Mouse (Mus musculus) WW6 (cell line): ENCODE data around the gene Insc.

ENCODE experiments used
- DNase-seq: peaks from one replicate; pipeline ENCODE4 v3.0.0-alpha.2; 2013; ENCODE audit warnings: low read depth, low spot score

Gene Insc

GRCm38 (mm10) chr7:114827360-114827759, 83.9 kb downstream of the Insc start:
- no peak for DNase-seq

- DNase-seq, result no peak
These were observed 88.9 kb downstream of the Insc start for GRCm38 (mm10) chr7:114832257-114832940.

- no peak for DNase-seq
These were observed 91.0 kb downstream of the Insc start for GRCm38 (mm10) chr7:114834504-114834903.

DNA sequence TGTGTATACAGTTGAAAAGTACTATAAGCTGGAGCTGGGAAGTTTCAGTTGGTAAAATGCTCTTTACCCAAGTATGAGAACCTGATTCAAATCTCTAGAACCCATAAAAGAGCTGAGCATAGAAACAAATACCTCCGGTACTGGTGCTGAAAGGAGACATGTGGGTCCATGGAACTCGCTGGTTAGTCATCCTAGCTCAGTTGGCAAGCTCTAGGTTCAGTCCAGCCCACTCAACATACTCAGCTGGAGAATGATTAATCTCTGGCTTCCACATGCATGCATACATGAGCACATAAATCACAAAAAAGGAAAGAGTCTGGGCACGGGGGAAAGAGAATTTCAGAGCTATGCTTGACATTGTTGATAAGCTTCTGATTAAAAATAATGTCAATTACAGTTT, 93.8 kb downstream of the Insc start:
- DNase-seq, result no peak

DNA sequence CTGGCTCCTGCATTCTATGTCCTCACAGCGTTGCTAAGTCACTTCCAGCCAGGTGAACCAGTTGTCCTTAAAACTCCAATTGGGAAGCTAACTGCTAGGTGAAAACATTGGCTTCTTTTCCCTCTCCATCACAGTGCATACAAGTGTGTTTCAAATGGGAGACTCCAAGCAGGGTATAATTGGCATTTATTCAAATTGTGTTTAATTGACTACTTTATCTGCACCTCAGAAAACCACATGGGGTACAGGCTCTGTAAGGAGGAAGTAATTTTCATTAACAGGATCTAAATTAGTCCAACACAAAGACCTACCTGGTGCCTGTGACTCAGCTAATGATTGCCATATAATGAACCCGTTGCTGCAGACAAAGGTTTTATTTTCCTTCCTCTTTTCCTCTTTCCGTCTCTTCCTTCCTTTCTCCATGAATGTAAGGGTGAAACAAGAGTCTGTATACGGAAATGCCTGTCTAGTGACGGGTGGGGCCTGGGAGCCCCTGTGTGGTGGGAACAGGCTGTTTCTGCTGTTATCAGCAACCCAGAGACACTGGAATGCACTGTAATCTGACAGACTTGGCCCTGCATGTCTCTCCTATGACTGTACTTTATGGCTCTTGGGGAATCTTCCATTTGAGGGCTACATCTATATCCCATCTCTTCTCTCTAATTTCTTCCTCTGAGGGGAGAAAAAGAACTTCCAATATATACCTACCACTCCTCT, 96.7 kb downstream of the Insc start:
- no peak for DNase-seq

GRCm38 (mm10) chr7:114842644-114843211, 99.2 kb downstream of the Insc start:
- DNase-seq, result no peak

GRCm38 (mm10) chr7:114847179-114847578, 103.7 kb downstream of the Insc start:
- no peak for DNase-seq

DNA sequence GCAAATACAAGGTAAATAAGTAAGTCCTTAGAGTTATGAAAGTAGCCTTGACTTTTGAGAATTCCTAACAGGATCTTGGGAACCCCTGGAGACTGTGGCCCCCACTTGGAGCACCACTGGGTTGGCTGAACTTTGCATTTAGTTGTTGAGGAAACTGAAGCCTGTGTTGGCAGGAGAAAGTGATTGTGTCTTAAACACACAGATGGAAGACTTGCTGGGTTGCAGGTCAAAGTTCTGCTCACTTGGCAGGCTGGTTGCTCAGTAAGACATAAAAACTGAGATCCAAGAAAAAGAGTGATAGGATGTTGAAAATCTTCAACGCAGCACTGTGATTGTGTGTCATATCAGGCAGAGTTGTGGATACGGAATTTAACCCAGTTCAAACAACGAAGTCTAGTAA, 108.9 kb downstream of the Insc start:
- DNase-seq, result no peak

DNA sequence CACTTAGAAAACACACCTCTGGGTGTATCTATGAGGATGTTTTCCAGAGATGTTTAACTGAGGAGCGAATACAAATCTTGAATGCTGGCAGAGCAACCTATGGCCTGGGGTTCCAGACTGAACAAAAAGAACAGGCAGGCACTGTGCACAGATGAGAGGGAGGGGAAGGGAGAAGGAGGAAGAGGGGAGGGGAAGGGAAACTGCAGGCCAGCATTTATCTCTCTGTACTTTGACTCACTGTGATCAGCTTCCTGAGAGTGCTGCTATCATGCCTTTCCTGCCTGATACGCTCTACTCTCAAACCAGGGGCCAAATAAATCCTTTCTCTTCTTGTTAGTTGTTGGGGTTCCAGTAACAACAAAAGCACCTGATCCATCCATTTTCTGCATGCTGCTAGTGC, 110.7 kb downstream of the Insc start:
- DNase-seq, result no peak

DNA sequence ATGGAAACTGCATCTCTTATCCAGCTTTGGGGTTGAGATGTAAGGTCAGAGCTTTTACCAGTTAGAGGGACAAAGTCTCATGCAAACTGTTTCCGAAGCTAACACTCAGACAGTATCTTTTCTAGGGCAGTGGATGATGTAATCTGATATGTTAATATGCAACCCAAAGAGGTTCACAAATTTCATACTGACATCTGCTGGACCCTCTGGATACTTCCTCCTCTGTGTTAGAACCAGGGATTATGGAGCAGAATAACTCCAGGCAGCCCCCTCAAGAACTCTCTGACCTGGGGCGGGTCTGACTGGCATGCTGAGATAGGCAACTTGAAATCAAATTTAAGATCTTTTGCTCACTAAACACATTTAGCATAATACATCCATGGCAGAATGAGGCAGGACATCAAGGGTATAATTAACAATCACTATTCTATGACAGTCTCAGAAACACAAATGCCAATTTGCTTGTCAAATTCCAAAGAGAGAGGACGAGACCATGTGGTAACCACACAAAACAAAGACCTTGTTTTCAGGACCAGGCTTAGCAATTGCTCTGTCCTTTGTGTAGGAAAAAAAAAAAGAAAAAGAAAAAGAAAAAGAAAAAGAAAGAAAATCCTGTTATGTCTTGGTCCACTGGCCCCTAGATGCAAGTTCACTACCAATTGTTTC, 117.5 kb downstream of the Insc start:
- no peak for DNase-seq

DNA sequence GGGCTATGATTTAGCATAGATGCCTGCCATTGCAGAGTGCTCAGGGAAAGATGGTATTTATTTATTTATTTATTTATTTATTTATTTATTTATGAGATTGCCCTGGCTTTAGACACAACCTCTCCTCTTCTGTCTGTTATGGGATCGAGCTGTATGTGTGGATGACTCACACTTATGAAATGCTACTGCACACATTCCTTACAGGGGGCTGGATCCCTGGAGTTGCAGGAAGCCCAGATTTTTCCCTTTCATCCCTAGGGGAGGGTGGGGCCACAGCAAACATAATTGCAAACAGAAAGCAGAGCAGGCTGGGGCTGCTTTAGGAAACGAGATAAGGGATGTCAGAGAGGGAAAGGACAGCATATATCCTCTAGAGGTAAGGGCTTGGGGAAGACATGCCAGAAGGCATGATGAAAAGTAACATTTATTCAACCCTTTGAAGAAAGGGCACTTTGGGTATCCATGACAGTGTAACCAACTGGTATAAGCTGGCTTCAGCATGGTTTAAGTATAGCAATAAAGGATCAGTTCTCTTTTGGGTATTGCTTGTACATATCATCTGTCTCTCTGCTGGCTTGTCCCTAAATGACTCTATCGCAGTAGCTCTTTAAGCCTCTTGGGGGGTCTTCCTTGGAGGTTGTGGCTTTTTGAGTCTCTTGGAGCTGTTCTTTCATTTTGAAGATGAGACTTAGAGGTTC, 130.0 kb downstream of the Insc start:
- DNase-seq, result no peak

DNA sequence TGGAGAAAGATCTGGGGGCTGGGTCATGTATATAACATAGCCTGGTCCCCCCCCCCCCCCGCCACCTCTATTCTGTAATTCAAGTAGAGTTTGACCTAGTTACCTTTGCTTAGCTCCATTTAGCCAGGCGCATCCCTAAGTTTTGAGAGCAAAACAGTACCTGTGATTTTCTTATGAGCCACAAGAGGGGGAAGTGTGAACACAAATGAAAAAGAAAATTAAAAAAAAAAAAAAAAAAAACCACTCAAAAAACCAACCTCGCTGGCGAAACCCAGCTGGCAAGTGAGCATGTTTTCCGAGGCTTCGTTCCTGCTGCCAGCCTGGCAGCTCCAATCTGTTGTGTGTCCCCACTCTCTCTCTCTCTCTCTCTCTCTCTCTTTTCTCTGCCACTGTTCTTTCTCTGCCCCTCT, 130.5 kb downstream of the Insc start:
- no peak for DNase-seq

DNA sequence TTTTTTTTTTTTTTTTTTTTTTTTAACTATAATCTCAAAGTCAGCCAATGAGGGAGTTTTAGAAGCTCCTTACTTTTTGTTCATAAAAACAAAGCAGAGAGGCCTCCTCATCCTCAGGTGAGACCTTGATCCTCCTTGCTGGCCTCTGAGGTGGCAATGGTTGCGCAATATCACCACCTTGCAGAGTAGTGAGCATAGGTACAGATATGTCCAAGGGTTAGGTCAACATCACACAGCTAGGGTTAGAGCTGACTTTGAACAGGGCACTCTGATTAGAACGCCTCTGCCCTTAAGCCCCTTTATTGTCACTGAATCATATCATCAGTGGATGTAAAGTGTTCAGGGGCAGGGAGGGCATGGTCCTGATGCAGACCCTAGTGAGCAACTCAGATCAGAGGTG, 131.1 kb downstream of the Insc start:
- no peak for DNase-seq

GRCm38 (mm10) chr7:114883602-114884001, 140.1 kb downstream of the Insc start:
- no peak for DNase-seq

GRCm38 (mm10) chr7:114886933-114887332, 143.4 kb downstream of the Insc start:
- no peak for DNase-seq

DNA sequence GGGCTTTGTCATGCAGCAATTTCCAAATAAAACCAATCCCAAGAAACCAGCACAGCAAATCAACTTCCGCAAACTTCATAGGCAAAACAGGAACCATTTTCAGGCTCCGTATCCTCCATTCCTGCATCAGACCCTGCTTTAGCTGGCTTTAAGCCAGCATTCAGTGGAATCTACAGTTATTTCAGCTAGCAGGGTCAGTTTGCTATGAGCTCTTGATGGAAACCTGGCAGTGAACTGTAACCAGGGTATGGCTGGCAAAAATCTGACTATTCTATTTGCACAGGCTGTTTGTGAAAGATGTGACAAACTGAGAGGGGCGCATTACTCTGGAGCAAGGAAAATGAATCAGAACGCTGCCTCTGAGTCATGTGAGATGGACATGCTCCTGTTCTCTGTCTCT, 146.7 kb downstream of the Insc start:
- no peak for DNase-seq

GRCm38 (mm10) chr7:114892618-114893257, 149.2 kb downstream of the Insc start:
- no peak for DNase-seq

- no peak for DNase-seq
These were observed 150.4 kb downstream of the Insc start for GRCm38 (mm10) chr7:114893889-114894288.

DNA sequence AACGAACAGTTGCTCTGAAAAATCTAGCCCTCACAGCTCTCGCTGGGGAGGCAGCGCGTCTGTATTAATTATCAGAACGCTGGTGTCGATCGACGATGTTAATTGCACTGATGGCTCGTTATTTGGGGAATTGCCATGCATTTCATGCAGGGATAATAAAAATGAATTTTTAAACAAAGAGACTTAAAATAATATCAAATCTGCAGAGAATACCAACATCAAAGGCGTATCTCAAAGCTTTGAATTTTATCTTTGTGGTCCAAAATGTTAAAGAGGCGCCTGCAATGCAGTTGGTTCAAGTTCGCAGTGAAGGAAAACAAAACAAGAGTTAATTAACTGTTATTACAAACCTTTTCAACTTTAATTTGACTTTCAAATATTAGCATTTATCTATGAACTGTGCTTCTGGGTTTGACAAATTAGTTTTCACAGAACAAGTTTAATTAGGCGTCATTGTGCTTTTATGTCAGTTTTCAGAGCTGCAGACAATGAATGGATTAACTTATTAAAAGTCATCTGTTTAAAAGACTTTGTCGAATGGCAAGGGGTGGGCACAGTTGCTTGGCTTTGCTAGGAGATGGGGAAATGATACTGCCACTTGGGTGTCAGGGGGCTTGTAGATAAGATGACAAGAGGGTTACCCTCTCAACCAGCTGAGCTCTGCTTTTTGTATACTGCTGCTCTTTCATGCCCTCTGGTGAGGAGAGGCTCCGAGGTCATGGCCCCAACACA, 153.6 kb downstream of the Insc start:
- no peak for DNase-seq
